Mouse (Mus musculus) bone marrow, adult 2 months (tissue): Measurements from ENCODE around the gene Ufc1. TPM values are rescaled to one million over a fixed set of nuclear protein-coding genes. Genes with fewer than 3 reads are reported as not detected.

ENCODE experiments used
- H3K27ac ChIP-seq: fragments of 200-500 bp; 2 replicates; pipeline ENCODE4 v1.5.1; 2012; ENCODE audit warnings: low read depth, mild to moderate bottlenecking, control low read depth, inconsistent platforms, low read length; ENCODE audit not compliant: control insufficient read depth, poor library complexity, insufficient read depth
- H3K4me1 ChIP-seq: fragments of 200-500 bp; 2 replicates; pipeline ENCODE4 v1.6.1; 2011; ENCODE audit warnings: low read length; ENCODE audit not compliant: control insufficient read depth, insufficient read depth
- H3K4me3 ChIP-seq: fragments of 200-500 bp; replicated peaks from 2 replicates; pipeline ENCODE3; 2011; ENCODE audit warnings: mild to moderate bottlenecking, low read depth, low read length, control low read depth; ENCODE audit not compliant: control insufficient read depth
- CTCF ChIP-seq: fragments of 200-500 bp; IDR thresholded peaks from 2 replicates; pipeline ENCODE4 v1.5.1; 2011; ENCODE audit warnings: low read length, control low read depth; ENCODE audit not compliant: control insufficient read depth, insufficient read depth
- POLR2A ChIP-seq: fragments of 200-500 bp; IDR thresholded peaks from 2 replicates; pipeline ENCODE4 v1.6.1; 2011; ENCODE audit warnings: low read depth, mild to moderate bottlenecking, control low read depth, low read length, borderline replicate concordance; ENCODE audit not compliant: control insufficient read depth
- WGBS: fragments of 180-500 bp; shearing (Covaris S2); methylation state at CpG from one replicate; pipeline ENCODE4 v1.1.7; 2018; 5-methylcytosine and 5-hydroxymethylcytosine counted together
- polyA plus RNA-seq: library from polyadenylated mRNA; stranded (reverse); fragments of >200 nt; gene quantifications from 2 replicates; pipeline ENCODE4 v1.2.4, GENCODE M21; 2011; ENCODE audit warnings: low replicate concordance; ENCODE audit not compliant: missing spikeins, insufficient read depth, insufficient read length

The Ufc1 gene
- polyA plus RNA-seq, 1 experiment: 84.2 TPM

DNA sequence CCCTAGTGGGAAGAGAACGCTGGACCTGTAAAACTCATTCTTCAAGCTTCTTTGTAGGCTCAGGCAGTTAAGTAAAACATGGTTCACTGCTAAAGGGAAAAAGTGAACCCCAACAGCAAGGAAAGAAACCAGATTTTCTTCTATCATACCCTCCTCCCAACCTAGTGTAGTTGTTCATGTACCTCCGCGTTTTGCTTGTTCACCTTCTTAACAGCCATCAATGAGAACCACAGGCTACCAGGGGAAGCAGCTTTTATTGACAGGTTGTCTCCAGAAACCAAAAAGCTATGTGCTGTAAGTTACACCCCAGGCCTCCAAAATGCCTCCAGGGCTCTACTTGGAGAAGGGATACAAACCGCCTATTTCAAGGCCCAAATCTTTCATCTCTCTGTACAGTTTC is 6.5 kb downstream of the Ufc1 start:
- no peak for TF ChIP-seq CTCF
- no peak for TF ChIP-seq POLR2A
- WGBS: 63% methylated on average over 4 of the region's 4 CpGs
- H3K27ac ChIP-seq: no peak overlapping the region
- peak overlapping the region; percentile 50 for H3K4me3 ChIP-seq
- peaks cover 3% of the 10 kb centered on the region for H3K4me1 ChIP-seq

DNA sequence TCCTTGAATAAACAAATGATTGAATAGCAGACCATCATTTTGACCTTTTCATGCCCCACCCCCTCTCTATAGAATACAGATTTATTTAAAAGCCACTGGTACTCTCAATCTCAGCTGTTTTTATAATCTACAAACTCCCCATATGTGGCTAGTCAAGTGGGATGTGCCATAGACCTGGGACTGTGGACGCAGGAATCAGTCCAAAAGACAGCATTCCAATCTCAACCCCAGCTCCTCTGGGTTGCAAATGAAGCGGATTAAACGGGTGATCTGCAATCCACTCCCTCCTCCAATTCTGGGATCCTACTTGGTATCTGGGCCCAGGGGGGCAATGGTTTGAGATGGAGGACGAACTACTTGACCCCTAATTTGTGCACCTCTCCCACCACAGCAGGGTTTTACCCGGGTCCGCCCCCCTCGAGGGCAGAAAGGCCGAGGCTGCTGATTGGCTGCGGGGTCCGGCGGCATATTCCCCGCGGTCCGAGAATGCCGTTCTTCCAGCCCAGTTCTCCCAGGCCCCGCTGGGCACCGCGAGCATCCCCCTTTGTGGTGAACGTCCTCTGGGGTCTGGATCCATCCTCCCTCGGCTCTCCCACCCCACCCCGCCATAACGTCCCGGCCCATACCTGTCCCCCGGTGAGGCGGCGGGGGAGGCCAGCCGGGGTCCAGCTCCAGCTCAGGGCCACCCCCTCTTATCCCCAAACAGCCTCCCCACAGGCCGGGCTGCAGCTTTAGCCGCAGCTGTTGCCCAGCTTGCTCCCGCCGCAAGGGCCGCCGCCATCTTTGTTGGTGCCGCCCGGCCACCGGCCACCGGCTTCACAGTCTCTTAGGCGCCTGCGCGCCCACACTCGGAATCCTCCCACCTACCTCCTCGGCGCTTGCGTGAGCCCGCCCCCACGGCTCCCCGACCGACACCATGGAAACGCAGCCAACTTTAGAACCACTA is 7.4 kb downstream of the Ufc1 start, which contains the start of gene Usp21:
TSS of gene Usp21 (minus strand) at position 856 of the 946 bp plus-strand sequence.
- Histone ChIP-seq H3K27ac (peak within 1 kb of the TSS; percentile 65), H3K4me3 (peak within 1 kb of the TSS; percentile 74), H3K4me1 (peaks cover 3% of the 10 kb centered on the region)
- 1% methylated on average over 49 of the region's 49 CpGs for WGBS
- peak; percentile 80; the same call in 1 of the 2 replicates for TF ChIP-seq POLR2A
- no peak for TF ChIP-seq CTCF

GRCm38 (mm10) chr1:171286517-171286916 is 8.3 kb downstream of the Ufc1 start:
- no peak overlapping the region; the same call in 1 of the 2 replicates for H3K27ac ChIP-seq
- H3K4me1 ChIP-seq: peaks cover 3% of the 10 kb centered on the region
- H3K4me3 ChIP-seq: no peak overlapping the region
- 88% methylated on average over 19 of the region's 19 CpGs for WGBS
- TF ChIP-seq POLR2A (no peak), CTCF (no peak)

- H3K4me3 ChIP-seq: no peak overlapping the region
- 65% methylated on average over 20 of the region's 20 CpGs for whole genome bisulfite sequencing
- no peak for TF ChIP-seq CTCF
- TF ChIP-seq POLR2A: no peak
- peaks cover 3% of the 10 kb centered on the region for H3K4me1 ChIP-seq
- 0 out of 2 replicates have a peak overlapping the region, but pooled peaks have one; percentile 4 for H3K27ac ChIP-seq
Measured at GRCm38 (mm10) chr1:171285096-171285892, 9.5 kb downstream of the Ufc1 start.

GRCm38 (mm10) chr1:171284491-171284890 is 10.3 kb downstream of the Ufc1 start:
- no peak overlapping the region for H3K27ac ChIP-seq
- no peak overlapping the region for H3K4me3 ChIP-seq
- peaks cover 3% of the 10 kb centered on the region for H3K4me1 ChIP-seq
- TF ChIP-seq CTCF: no peak
- no peak for TF ChIP-seq POLR2A
- WGBS: 77% methylated on average over 15 of the region's 15 CpGs

DNA sequence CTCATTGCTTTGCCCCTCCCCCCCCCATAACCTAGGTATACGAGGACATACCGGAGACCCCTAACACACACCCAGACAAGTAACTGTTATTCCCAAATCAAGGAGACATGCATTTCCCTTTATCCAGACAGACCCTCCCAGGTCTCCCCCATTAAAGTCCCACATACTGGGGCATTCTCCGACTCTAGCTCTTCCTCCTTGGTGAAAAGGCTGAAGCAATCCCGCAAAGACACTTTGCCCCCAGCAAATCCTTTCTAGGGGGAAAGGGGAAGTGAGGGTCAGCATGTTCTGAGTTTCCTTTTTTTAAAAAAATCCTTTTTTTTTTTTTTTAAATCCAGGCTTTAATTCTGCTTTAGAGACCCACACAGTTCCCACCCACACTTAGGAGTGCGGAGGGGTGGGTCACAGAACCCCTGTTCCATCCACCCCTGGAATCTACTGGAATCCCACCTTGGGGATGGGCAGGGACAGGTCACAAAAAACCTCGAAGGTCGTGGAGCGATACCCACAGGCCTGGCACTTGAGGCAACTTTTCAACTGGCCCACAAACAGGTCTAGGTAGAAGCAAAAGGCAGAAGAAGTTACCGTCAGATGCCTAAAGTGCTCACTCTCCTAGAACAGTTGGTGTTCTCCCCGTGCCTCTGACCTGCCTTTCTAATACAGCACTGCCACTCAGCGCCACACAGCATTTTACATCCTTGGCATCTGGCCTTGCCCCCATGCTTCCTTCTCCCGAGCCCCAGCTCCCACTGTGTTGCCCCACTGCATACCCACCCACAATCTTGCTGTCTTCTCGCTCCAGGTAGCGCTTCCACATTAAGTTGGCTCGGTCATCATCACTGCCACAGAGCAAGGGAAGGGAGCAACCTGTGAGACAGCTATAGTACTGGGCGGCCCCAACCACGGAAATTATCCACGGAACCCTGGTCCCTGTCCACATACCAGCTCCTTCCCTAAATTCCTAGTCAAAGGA is 11.3 kb downstream of the Ufc1 start:
- Histone ChIP-seq H3K4me1 (peaks cover 3% of the 10 kb centered on the region), H3K4me3 (no peak overlapping the region), H3K27ac (no peak overlapping the region; the same call in 1 of the 2 replicates)
- TF ChIP-seq CTCF (no peak), POLR2A (no peak)
- WGBS: 73% methylated on average over 18 of the region's 18 CpGs

- Histone ChIP-seq H3K27ac (peak overlapping the region; percentile 24), H3K4me3 (peak overlapping the region; percentile 64), H3K4me1 (peaks cover 1% of the 10 kb centered on the region; the same call in 1 of the 2 replicates)
- WGBS: 72% methylated on average over 18 of the region's 18 CpGs
- TF ChIP-seq CTCF (no peak), POLR2A (no peak)
Measured at GRCm38 (mm10) chr1:171282086-171282805, 12.6 kb downstream of the Ufc1 start.
